Mouse (Mus musculus) hematopoietic multipotent progenitor cell, adult 10-12 weeks (in vitro differentiated cells): ENCODE measurements around the gene Tmem234. TPM values are rescaled to one million over a fixed set of nuclear protein-coding genes. Genes with fewer than 3 reads are reported as not detected.

Experiments used
- polyA plus RNA-seq: library from polyadenylated mRNA; stranded (reverse); fragments of >175 nt; gene quantifications from 2 replicates; pipeline ENCODE4 v1.2.3, GENCODE M21; 2012; ENCODE audit warnings: low replicate concordance

Tmem234 gene
- 213 and 249 TPM in 2 replicates for polyA plus RNA-seq

GRCm38 (mm10) chr4:129600233-129601158 lies at the start of gene Tmem234, which contains the start of gene Eif3i:
Gene Tmem234, plus strand, starts transcription at chr4:129600668.
Gene Eif3i, minus strand, starts transcription at chr4:129600648.

GRCm38 (mm10) chr4:129573430-129573829 lies 27.0 kb upstream of the Tmem234 start, which contains the start of gene Lck:
Gene Lck, minus strand, starts transcription at chr4:129573641.

GRCm38 (mm10) chr4:129578466-129578865 lies 22.0 kb upstream of the Tmem234 start, which contains the start of gene Fam167b:
Gene Fam167b, minus strand, starts transcription at chr4:129578549.

GRCm38 (mm10) chr4:129614093-129614492 lies 13.6 kb downstream of the Tmem234 start, which contains the start of gene Dcdc2b:
Gene Dcdc2b, minus strand, starts transcription at chr4:129614257.

GRCm38 (mm10) chr4:129618786-129619691 lies 18.6 kb downstream of the Tmem234 start, which contains the start of gene Iqcc:
Gene Iqcc, minus strand, starts transcription at chr4:129619099.

GRCm38 (mm10) chr4:129623681-129624091 lies 23.2 kb downstream of the Tmem234 start, which contains the start of gene Ccdc28b:
Gene Ccdc28b, minus strand, starts transcription at chr4:129623947.

GRCm38 (mm10) chr4:129640638-129641467 lies 40.4 kb downstream of the Tmem234 start, which contains the start of gene Txlna:
Gene Txlna, minus strand, starts transcription at chr4:129641065.

GRCm38 (mm10) chr4:129672083-129672877 lies 71.8 kb downstream of the Tmem234 start, which contains the start of gene Kpna6:
Gene Kpna6, minus strand, starts transcription at chr4:129672767.

Other genes with a start within 250 kb of the Tmem234 start
- gene Zbtb8a, start 222.6 kb upstream of the Tmem234 start, polyA plus RNA-seq, result 1.7 and 4.1 TPM in 2 replicates
- gene Zbtb8b, start 159.8 kb upstream of the Tmem234 start, polyA plus RNA-seq, result not detected in 2 replicates
- gene Bsdc1, start 139.1 kb upstream of the Tmem234 start, polyA plus RNA-seq, result 27.6 and 91.6 TPM in 2 replicates
- 0.17 TPM in 1 of 2 replicates, not detected in the other for gene Tssk3, start 109.6 kb upstream of the Tmem234 start, polyA plus RNA-seq
- 0.59 and 1.1 TPM in 2 replicates for gene Fam229a, start 109.5 kb upstream of the Tmem234 start, polyA plus RNA-seq
- gene Marcksl1, start 87.1 kb upstream of the Tmem234 start, polyA plus RNA-seq, result 71.7 and 221 TPM in 2 replicates
- 26.7 and 62.4 TPM in 2 replicates for gene Hdac1, start 58.0 kb upstream of the Tmem234 start, polyA plus RNA-seq
- 158 and 171 TPM in 2 replicates for gene Lck, start 27.0 kb upstream of the Tmem234 start, polyA plus RNA-seq
- 0.84 and 2.4 TPM in 2 replicates for gene Fam167b, start 22.1 kb upstream of the Tmem234 start, polyA plus RNA-seq
- 28.9 and 92.5 TPM in 2 replicates for gene Eif3i, start within 50 bp of the Tmem234 start, polyA plus RNA-seq
- gene Dcdc2b, start 13.6 kb downstream of the Tmem234 start, polyA plus RNA-seq, result 1.1 TPM in 1 of 2 replicates, not detected in the other
- 5.9 and 11.8 TPM in 2 replicates for gene Iqcc, start 18.4 kb downstream of the Tmem234 start, polyA plus RNA-seq
- gene Ccdc28b, start 23.3 kb downstream of the Tmem234 start, polyA plus RNA-seq, result 19.8 and 23.7 TPM in 2 replicates
- 39.5 and 49.1 TPM in 2 replicates for gene Txlna, start 40.4 kb downstream of the Tmem234 start, polyA plus RNA-seq
- 8.8 and 19.4 TPM in 2 replicates for gene Kpna6, start 72.1 kb downstream of the Tmem234 start, polyA plus RNA-seq
- 25.7 and 36.1 TPM in 2 replicates for gene Tmem39b, start 96.2 kb downstream of the Tmem234 start, polyA plus RNA-seq
- gene Khdrbs1, start 141.6 kb downstream of the Tmem234 start, polyA plus RNA-seq, result 142 and 180 TPM in 2 replicates
- gene Ptp4a2, start 210.6 kb downstream of the Tmem234 start, polyA plus RNA-seq, result 51.2 and 80.2 TPM in 2 replicates